Mouse (Mus musculus) stomach, postnatal 0 days (tissue): ENCODE data around the gene Bid. TPM values are rescaled to one million over a fixed set of nuclear protein-coding genes. Genes with fewer than 3 reads are reported as not detected.
"Not testable (repeated sequence)": the region's sequence is repeated elsewhere in the genome, so short reads cannot be mapped to it uniquely, and the experiment has no call there.

Experiments used
- ATAC-seq: fragments of 200-750 bp; cut with Nextera tagmentation; 2 replicates; pipeline ENCODE4 v1.8.0; 2017; ENCODE audit not compliant: low FRiP score, low TSS enrichment
- DNase-seq: peaks from one replicate; pipeline ENCODE4 v3.0.0-alpha.2; 2016; ENCODE audit warnings: low spot score
- H3K27ac ChIP-seq: fragments of 300-500 bp; sonication (generic); replicated peaks from 2 replicates; pipeline ENCODE4 v1.5.1; 2014; ENCODE audit warnings: mild to moderate bottlenecking, control low read depth
- H3K27me3 ChIP-seq: fragments of 300-500 bp; sonication (generic); 2 replicates; pipeline ENCODE4 v1.6.1; 2014; ENCODE audit warnings: low read length; ENCODE audit not compliant: control insufficient read depth, insufficient read depth
- H3K36me3 ChIP-seq: fragments of 300-500 bp; sonication (generic); 2 replicates; pipeline ENCODE4 v1.6.1; 2014; ENCODE audit warnings: low read length, mixed read lengths; ENCODE audit not compliant: control insufficient read depth, insufficient read depth
- H3K4me1 ChIP-seq: fragments of 300-500 bp; sonication (generic); replicated peaks from 2 replicates; pipeline ENCODE4 v1.6.1; 2014; ENCODE audit warnings: antibody characterized with exemption; ENCODE audit not compliant: control insufficient read depth, insufficient read depth
- H3K4me2 ChIP-seq: fragments of 300-500 bp; sonication (generic); replicated peaks from 2 replicates; pipeline ENCODE4 v1.6.1; 2014; ENCODE audit warnings: low read depth, mild to moderate bottlenecking, control low read depth, moderate library complexity
- H3K4me3 ChIP-seq: fragments of 300-500 bp; sonication (generic); 2 replicates; pipeline ENCODE4 v1.5.1; 2014; ENCODE audit warnings: low read depth, low read length, control low read depth
- H3K9ac ChIP-seq: fragments of 300-500 bp; sonication (generic); 2 replicates; pipeline ENCODE4 v1.6.1; 2014; ENCODE audit warnings: mild to moderate bottlenecking, low read length, control low read depth, mixed read lengths
- H3K9me3 ChIP-seq: fragments of 300-500 bp; sonication (generic); 2 replicates; pipeline ENCODE4 v1.6.1; 2016; ENCODE audit warnings: low read length; ENCODE audit not compliant: control insufficient read depth
- CTCF ChIP-seq: IDR thresholded peaks from 2 replicates; pipeline ENCODE4 v1.5.1; 2016; ENCODE audit warnings: antibody characterized with exemption, low read depth, mild to moderate bottlenecking, moderate library complexity
- EP300 ChIP-seq: optimal IDR thresholded peaks from 2 replicates; pipeline ENCODE3; 2016; ENCODE audit warnings: antibody characterized with exemption
- WGBS: fragments of 180-500 bp; shearing (Covaris S2); extraction: QIAGEN DNeasy Blood & Tissue Kit; methylation state at CpG from one replicate; pipeline ENCODE4 v1.1.7; 2014; 5-methylcytosine and 5-hydroxymethylcytosine counted together
- polyA plus RNA-seq: library from polyadenylated mRNA; unstranded; fragments of >200 nt; fragmentation: Nextera tagmentation; extraction: Ambion mirVana; gene quantifications from 2 replicates; pipeline ENCODE4 v1.2.1, GENCODE M21; 2015

Bid gene
- polyA plus RNA-seq, 1 experiment from 2014 or later: 21.6 TPM

- H3K27ac ChIP-seq: no peak overlapping the region
- H3K9ac ChIP-seq: no peak overlapping the region
- no peak overlapping the region for H3K4me2 ChIP-seq
- H3K4me1 ChIP-seq: no peaks in the 10 kb centered on the region
- no peaks in the 10 kb centered on the region for H3K9me3 ChIP-seq
- WGBS: 67% methylated on average over 9 of the region's 9 CpGs
- ATAC-seq (no peak), DNase-seq (no peak)
- TF ChIP-seq EP300: no peak
- TF ChIP-seq CTCF: no peak
- H3K36me3 ChIP-seq: no peaks in the 10 kb centered on the region; the same call in 1 of the 2 replicates
- no peaks in the 10 kb centered on the region for H3K27me3 ChIP-seq
- no peak overlapping the region for H3K4me3 ChIP-seq
Measured at GRCm38 (mm10) chr6:120866051-120866814, 50.4 kb downstream of the Bid start.

- TF ChIP-seq EP300 (no peak), CTCF (no peak)
- no peak overlapping the region for H3K4me2 ChIP-seq
- H3K27ac ChIP-seq: no peak overlapping the region
- ATAC-seq (no peak), DNase-seq (no peak)
- 87% methylated on average over 3 of the region's 3 CpGs for WGBS
- H3K36me3 ChIP-seq: peaks cover 5% of the 10 kb centered on the region
- no peaks in the 10 kb centered on the region for H3K27me3 ChIP-seq
- no peak overlapping the region for H3K9ac ChIP-seq
- H3K4me3 ChIP-seq: no peak overlapping the region
- no peaks in the 10 kb centered on the region for H3K4me1 ChIP-seq
- no peaks in the 10 kb centered on the region for H3K9me3 ChIP-seq
Measured at GRCm38 (mm10) chr6:120860079-120860478, 56.6 kb downstream of the Bid start.

GRCm38 (mm10) chr6:120858217-120858711 lies 58.4 kb downstream of the Bid start:
- Histone ChIP-seq H3K27ac (no peak overlapping the region), H3K9ac (no peak overlapping the region), H3K4me1 (no peaks in the 10 kb centered on the region), H3K4me3 (no peak overlapping the region), H3K9me3 (no peaks in the 10 kb centered on the region), H3K27me3 (no peaks in the 10 kb centered on the region), H3K36me3 (peaks cover 7% of the 10 kb centered on the region), H3K4me2 (no peak overlapping the region)
- ATAC-seq: no peak
- TF ChIP-seq CTCF (no peak), EP300 (no peak)
- no peak for DNase-seq
- WGBS: 78% methylated on average over 8 of the region's 8 CpGs

DNA sequence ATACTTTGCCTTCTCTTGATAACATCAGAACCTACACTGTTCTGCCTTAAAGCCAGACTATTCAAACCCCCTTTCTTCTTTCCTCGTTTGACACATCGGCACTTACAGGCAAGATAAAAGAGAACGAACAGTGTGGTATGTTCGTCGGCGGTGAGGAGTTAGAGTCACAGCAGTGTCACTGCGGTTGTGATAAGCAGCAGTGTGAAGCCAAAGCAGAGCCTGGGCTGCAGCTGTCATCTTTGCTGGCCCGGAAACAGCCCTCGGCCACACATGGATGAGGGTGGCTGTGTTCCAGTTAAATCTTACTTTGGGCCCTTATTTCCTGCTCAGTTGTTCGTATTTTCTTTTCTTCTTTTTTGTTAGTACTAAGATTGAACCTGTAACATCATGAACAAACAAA lies 62.2 kb downstream of the Bid start:
- Histone ChIP-seq H3K27me3 (no peaks in the 10 kb centered on the region), H3K4me2 (no peak overlapping the region), H3K9me3 (no peaks in the 10 kb centered on the region), H3K4me3 (no peak overlapping the region), H3K27ac (no peak overlapping the region), H3K4me1 (no peaks in the 10 kb centered on the region), H3K36me3 (peaks cover 11% of the 10 kb centered on the region), H3K9ac (no peak overlapping the region)
- 74% methylated on average over 10 of the region's 10 CpGs for WGBS
- no peak for DNase-seq
- no peak for TF ChIP-seq CTCF
- TF ChIP-seq EP300: no peak
- no peak for ATAC-seq

DNA sequence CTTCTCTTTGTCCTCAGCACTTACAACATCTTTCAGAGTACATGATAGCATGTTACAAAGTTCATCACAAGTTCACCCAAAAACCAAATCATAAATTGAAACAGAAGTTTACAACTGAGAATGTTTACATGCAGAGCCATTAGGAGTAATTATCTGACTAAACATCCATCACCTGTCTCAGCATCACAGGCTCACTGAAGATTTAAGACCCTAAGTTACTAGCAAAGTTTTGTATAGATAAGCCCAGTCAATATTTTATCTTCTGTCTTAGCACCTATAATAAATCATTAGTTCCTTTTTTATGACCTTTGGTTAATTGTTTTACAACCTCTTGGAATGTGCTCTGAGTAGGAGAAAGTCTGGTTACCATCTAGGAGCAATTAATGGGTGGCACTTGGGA lies 65.9 kb downstream of the Bid start:
- not testable (repeated sequence) for H3K4me3 ChIP-seq, H3K4me1 ChIP-seq, H3K9ac ChIP-seq, DNase-seq, H3K9me3 ChIP-seq, H3K27ac ChIP-seq, H3K27me3 ChIP-seq, ATAC-seq, H3K4me2 ChIP-seq
- H3K36me3 ChIP-seq: peaks cover 10% of the 10 kb centered on the region

Other genes starting within 250 kb of the Bid start
- 0.10 and 0.13 TPM in 2 replicates for gene Slc25a18, start 143.3 kb downstream of the Bid start, polyA plus RNA-seq
- gene Atp6v1e1, start 94.1 kb downstream of the Bid start, polyA plus RNA-seq: 251 and 252 TPM in 2 replicates
- gene Bcl2l13, start 80.6 kb downstream of the Bid start, polyA plus RNA-seq: 18.4 and 18.5 TPM in 2 replicates
- 4.1 and 4.5 TPM in 2 replicates for gene Mical3, start 214.1 kb upstream of the Bid start, polyA plus RNA-seq